Mouse (Mus musculus): ENCODE data around the gene Atp5g1.
A peak's percentile ranks its signal among the peaks of the same experiment; 100 is the strongest.

Gene Atp5g1

GRCm38 (mm10) chr11:96071013-96071412 is 4.5 kb downstream of the Atp5g1 start:
- DNase-seq, result no peak

GRCm38 (mm10) chr11:96070353-96070752 is 5.1 kb downstream of the Atp5g1 start:
- DNase-seq, result no peak

- DNase-seq, result no peak
Measured at GRCm38 (mm10) chr11:96068231-96068630, 7.2 kb downstream of the Atp5g1 start.

GRCm38 (mm10) chr11:96065215-96065911 is 10.1 kb downstream of the Atp5g1 start, which contains the start of gene Ube2z:
Gene Ube2z (minus strand): TSS chr11:96065388.
- peak; percentile 97 for DNase-seq

GRCm38 (mm10) chr11:96064521-96065214 is 10.8 kb downstream of the Atp5g1 start:
- DNase-seq, result no peak

GRCm38 (mm10) chr11:96058309-96058708 is 17.2 kb downstream of the Atp5g1 start:
- no peak for DNase-seq

GRCm38 (mm10) chr11:96050854-96051253 is 24.6 kb downstream of the Atp5g1 start:
- no peak for DNase-seq

- no peak for DNase-seq
Measured at GRCm38 (mm10) chr11:96049939-96050338, 25.5 kb downstream of the Atp5g1 start.

- DNase-seq, result no peak
Measured at GRCm38 (mm10) chr11:96047469-96048373, 27.7 kb downstream of the Atp5g1 start.

- DNase-seq, result no peak
Measured at GRCm38 (mm10) chr11:96046793-96047192, 28.7 kb downstream of the Atp5g1 start.

GRCm38 (mm10) chr11:96046028-96046427 is 29.4 kb downstream of the Atp5g1 start:
- peak; percentile 39 for DNase-seq

GRCm38 (mm10) chr11:96044803-96045567 is 30.5 kb downstream of the Atp5g1 start:
- DNase-seq, result no peak

GRCm38 (mm10) chr11:96038560-96038959 is 36.9 kb downstream of the Atp5g1 start:
- no peak for DNase-seq

- DNase-seq, result no peak
Measured at GRCm38 (mm10) chr11:96037499-96037898, 38.0 kb downstream of the Atp5g1 start.

GRCm38 (mm10) chr11:96035133-96035532 is 40.3 kb downstream of the Atp5g1 start:
- DNase-seq, result no peak

GRCm38 (mm10) chr11:96034596-96035052 is 40.8 kb downstream of the Atp5g1 start, which contains the start of gene Snf8:
Gene Snf8 (plus strand): TSS chr11:96034885.
- peak; percentile 93 for DNase-seq

GRCm38 (mm10) chr11:96034116-96034515 is 41.4 kb downstream of the Atp5g1 start:
- DNase-seq, result no peak

GRCm38 (mm10) chr11:96033264-96033663 is 42.2 kb downstream of the Atp5g1 start:
- DNase-seq, result no peak

- DNase-seq, result no peak
Measured at GRCm38 (mm10) chr11:96031701-96032100, 43.8 kb downstream of the Atp5g1 start.

- no peak for DNase-seq
Measured at GRCm38 (mm10) chr11:96030571-96030970, 44.9 kb downstream of the Atp5g1 start.

- DNase-seq, result no peak
Measured at GRCm38 (mm10) chr11:96028130-96028529, 47.3 kb downstream of the Atp5g1 start.

- DNase-seq, result no peak
Measured at GRCm38 (mm10) chr11:96020622-96021021, 54.8 kb downstream of the Atp5g1 start.

All from layer of hippocampus, adult 9-11 months (tissue).